Mouse (Mus musculus) liver, embryonic 11.5 days (tissue): ENCODE results near the gene Batf2. TPM values are rescaled to one million over a fixed set of nuclear protein-coding genes. Genes with fewer than 3 reads are reported as not detected.
A peak's percentile ranks its signal among the peaks of the same experiment; 100 is the strongest.
"Not testable (repeated sequence)": the region's sequence is repeated elsewhere in the genome, so short reads cannot be mapped to it uniquely, and the experiment has no call there.

Experiments
- ATAC-seq: fragments of 200-750 bp; cut with Nextera tagmentation; replicated peaks from 2 replicates; pipeline ENCODE4 v1.8.0; 2017; ENCODE audit warnings: moderate number of reproducible peaks, mild to moderate bottlenecking, moderate TSS enrichment, moderate library complexity; ENCODE audit not compliant: low FRiP score
- DNase-seq: peaks from one replicate; pipeline ENCODE4 v3.0.0-alpha.2; 2017; ENCODE audit warnings: low spot score
- H3K27ac ChIP-seq: fragments of 300-500 bp; sonication (generic); 2 replicates; pipeline ENCODE4 v1.5.1; 2014; ENCODE audit warnings: mild to moderate bottlenecking, low read depth, low read length, control low read depth
- H3K27me3 ChIP-seq: fragments of 300-500 bp; sonication (generic); replicated peaks from 2 replicates; pipeline ENCODE4 v1.6.1; 2014; ENCODE audit warnings: low read length, mixed read lengths; ENCODE audit not compliant: control insufficient read depth, insufficient read depth
- H3K36me3 ChIP-seq: fragments of 300-500 bp; sonication (generic); 2 replicates; pipeline ENCODE4 v1.6.1; 2014; ENCODE audit warnings: mild to moderate bottlenecking, low read length, moderate library complexity, mixed read lengths; ENCODE audit not compliant: control insufficient read depth, insufficient read depth
- H3K4me1 ChIP-seq: fragments of 300-500 bp; sonication (generic); replicated peaks from 2 replicates; pipeline ENCODE4 v1.6.1; 2014; ENCODE audit warnings: low read length, mixed read lengths; ENCODE audit not compliant: control insufficient read depth, insufficient read depth
- H3K4me2 ChIP-seq: fragments of 300-500 bp; sonication (generic); 2 replicates; pipeline ENCODE4 v1.6.1; 2014; ENCODE audit warnings: mild to moderate bottlenecking, control low read depth, moderate library complexity
- H3K4me3 ChIP-seq: fragments of 300-500 bp; sonication (generic); 2 replicates; pipeline ENCODE4 v1.5.1; 2014; ENCODE audit warnings: low read depth, low read length, control low read depth
- H3K9ac ChIP-seq: fragments of 300-500 bp; sonication (generic); 2 replicates; pipeline ENCODE4 v1.6.1; 2014; ENCODE audit warnings: low read depth, low read length, control low read depth
- H3K9me3 ChIP-seq: fragments of 300-500 bp; sonication (generic); 2 replicates; pipeline ENCODE4 v1.6.1; 2016; ENCODE audit warnings: low read length, inconsistent platforms, mixed read lengths; ENCODE audit not compliant: control insufficient read depth
- WGBS: fragments of 180-500 bp; shearing (Covaris S2); extraction: QIAGEN DNeasy Blood & Tissue Kit; methylation state at CpG from one replicate; pipeline ENCODE4 v1.1.7; 2014; 5-methylcytosine and 5-hydroxymethylcytosine counted together
- polyA plus RNA-seq: library from polyadenylated mRNA; unstranded; fragments of >200 nt; fragmentation: Nextera tagmentation; extraction: Ambion mirVana; gene quantifications from 2 replicates; pipeline ENCODE4 v1.2.1, GENCODE M21; 2014

Batf2 gene
- polyA plus RNA-seq, 1 experiment from 2014 or later = 0.15 TPM

GRCm38 (mm10) chr19:6126789-6127580 lies 13.8 kb upstream of the Batf2 start:
- ATAC-seq = no peak
- H3K4me3 ChIP-seq = peak overlapping the region; percentile 56
- DNase-seq = no peak
- WGBS = 69% methylated on average over 10 of the region's 10 CpGs
- no peaks in the 10 kb centered on the region for H3K27me3 ChIP-seq
- peak overlapping the region; percentile 71 for H3K9ac ChIP-seq
- peak overlapping the region; percentile 66 for H3K4me2 ChIP-seq
- peaks cover 9% of the 10 kb centered on the region for H3K4me1 ChIP-seq
- no peaks in the 10 kb centered on the region; the same call in 1 of the 2 replicates for H3K9me3 ChIP-seq
- H3K27ac ChIP-seq = peak overlapping the region; percentile 86; the same call in 1 of the 2 replicates
- H3K36me3 ChIP-seq = peaks cover 4% of the 10 kb centered on the region; the same call in 1 of the 2 replicates

GRCm38 (mm10) chr19:6127760-6128341 lies 12.9 kb upstream of the Batf2 start, which contains the start of gene Snx15:
Snx15 (minus strand) TSS chr19:6128304.
- Histone ChIP-seq H3K9me3 (no peaks in the 10 kb centered on the region; the same call in 1 of the 2 replicates), H3K4me2 (peak within 1 kb of the TSS; percentile 66), H3K9ac (peak within 1 kb of the TSS; percentile 71), H3K36me3 (peaks cover 4% of the 10 kb centered on the region; the same call in 1 of the 2 replicates), H3K27ac (peak within 1 kb of the TSS; percentile 86), H3K27me3 (no peaks in the 10 kb centered on the region), H3K4me1 (peaks cover 15% of the 10 kb centered on the region), H3K4me3 (peak within 1 kb of the TSS; percentile 56)
- ATAC-seq (peak; percentile 85), DNase-seq (peak; percentile 92)
- WGBS = under 1% methylated on average over 32 of the region's 32 CpGs

- not testable (repeated sequence) for H3K27me3 ChIP-seq, H3K4me3 ChIP-seq, H3K36me3 ChIP-seq, ATAC-seq, H3K9me3 ChIP-seq, H3K4me2 ChIP-seq, H3K27ac ChIP-seq, DNase-seq, H3K9ac ChIP-seq
- 70% methylated on average over 7 of the region's 7 CpGs for WGBS
- peaks cover 26% of the 10 kb centered on the region for H3K4me1 ChIP-seq
These were observed 10.2 kb upstream of the Batf2 start for GRCm38 (mm10) chr19:6130414-6131128.

- H3K36me3 ChIP-seq = peaks cover 6% of the 10 kb centered on the region; the same call in 1 of the 2 replicates
- 65% methylated on average over 7 of the region's 7 CpGs for WGBS
- DNase-seq (no peak), ATAC-seq (peak; percentile 84)
- H3K4me2 ChIP-seq = peak overlapping the region; percentile 64
- no peaks in the 10 kb centered on the region for H3K27me3 ChIP-seq
- peaks cover 26% of the 10 kb centered on the region for H3K4me1 ChIP-seq
- H3K9ac ChIP-seq = peak overlapping the region; percentile 53; the same call in 1 of the 2 replicates
- peak overlapping the region; percentile 88 for H3K27ac ChIP-seq
- H3K4me3 ChIP-seq = peak overlapping the region; percentile 17; the same call in 1 of the 2 replicates
- H3K9me3 ChIP-seq = no peaks in the 10 kb centered on the region
These were observed 8.5 kb upstream of the Batf2 start for GRCm38 (mm10) chr19:6132171-6132827.

- H3K36me3 ChIP-seq, H3K4me3 ChIP-seq, H3K9me3 ChIP-seq, ATAC-seq, H3K27me3 ChIP-seq, DNase-seq: not testable (repeated sequence)
- Histone ChIP-seq H3K27ac (peak overlapping the region; percentile 88), H3K9ac (0 out of 2 replicates have a peak overlapping the region, but pooled peaks have one; percentile 34), H3K4me2 (peak overlapping the region; percentile 64), H3K4me1 (peaks cover 26% of the 10 kb centered on the region)
- WGBS = 60% methylated on average over 1 of the region's 1 CpGs
These were observed 7.6 kb upstream of the Batf2 start for GRCm38 (mm10) chr19:6133197-6133596.

GRCm38 (mm10) chr19:6136397-6136796 lies 4.4 kb upstream of the Batf2 start:
- no peaks in the 10 kb centered on the region for H3K9me3 ChIP-seq

GRCm38 (mm10) chr19:6139701-6140100 lies 1.1 kb upstream of the Batf2 start:
- no peak overlapping the region for H3K27ac ChIP-seq

More at GRCm38 (mm10) chr19:6136397-6136796, 4.4 kb upstream of the Batf2 start:
- H3K4me2 ChIP-seq = no peak overlapping the region
- H3K9ac ChIP-seq = no peak overlapping the region
- H3K27ac ChIP-seq = no peak overlapping the region
- DNase-seq (no peak), ATAC-seq (no peak)
- 86% methylated on average over 3 of the region's 3 CpGs for WGBS
- no peak overlapping the region for H3K4me3 ChIP-seq
- peaks cover 6% of the 10 kb centered on the region; the same call in 1 of the 2 replicates for H3K36me3 ChIP-seq
- H3K4me1 ChIP-seq = peaks cover 26% of the 10 kb centered on the region
- H3K27me3 ChIP-seq = no peaks in the 10 kb centered on the region

GRCm38 (mm10) chr19:6140374-6140677 lies 457 bp upstream of the Batf2 start:
- peak overlapping the region; percentile 63 for H3K4me3 ChIP-seq
- DNase-seq (no peak), ATAC-seq (no peak)
- H3K9ac ChIP-seq = peak overlapping the region; percentile 83
- 6% methylated on average over 16 of the region's 16 CpGs for WGBS
- H3K4me2 ChIP-seq = peak overlapping the region; percentile 87
- no peaks in the 10 kb centered on the region for H3K27me3 ChIP-seq
- H3K27ac ChIP-seq = peak overlapping the region; percentile 93
- H3K9me3 ChIP-seq = no peaks in the 10 kb centered on the region
- H3K4me1 ChIP-seq = peaks cover 5% of the 10 kb centered on the region; the same call in 1 of the 2 replicates
- H3K36me3 ChIP-seq = peaks cover 6% of the 10 kb centered on the region; the same call in 1 of the 2 replicates

More at GRCm38 (mm10) chr19:6139701-6140100, 1.1 kb upstream of the Batf2 start:
- WGBS = 87% methylated on average over 6 of the region's 6 CpGs
- H3K4me1 ChIP-seq = peaks cover 5% of the 10 kb centered on the region; the same call in 1 of the 2 replicates
- no peaks in the 10 kb centered on the region for H3K9me3 ChIP-seq
- H3K27me3 ChIP-seq = no peaks in the 10 kb centered on the region
- H3K4me3 ChIP-seq = peak overlapping the region; percentile 63
- peaks cover 6% of the 10 kb centered on the region; the same call in 1 of the 2 replicates for H3K36me3 ChIP-seq
- DNase-seq (no peak), ATAC-seq (no peak)
- H3K4me2 ChIP-seq = peak overlapping the region; percentile 87
- peak overlapping the region; percentile 83 for H3K9ac ChIP-seq
